Mouse (Mus musculus) kidney, postnatal 36 days (tissue): ENCODE data around the gene Tlr5.

Experiments used
- DNase-seq, 2 experiments: peaks; one replicate each; pipeline ENCODE4 v3.0.0; 2021 to 2022; ENCODE audit warnings: mixed read lengths in 2 of 2

Tlr5 gene

GRCm38 (mm10) chr1:182991002-182991778, 36.6 kb downstream of the Tlr5 start:
- DNase-seq, result peak; percentile 56 to 82
